Mouse (Mus musculus) brain, embryonic 14.5 days (tissue): ENCODE results near the gene Rce1. TPM values are rescaled to one million over a fixed set of nuclear protein-coding genes. Genes with fewer than 3 reads are reported as not detected.

Experiments
- DNase-seq: peaks from one replicate; pipeline ENCODE4 v3.0.0-alpha.2; 2011; ENCODE audit warnings: low read depth
- CTCF ChIP-seq: fragments of 200-500 bp; IDR thresholded peaks from 2 replicates; pipeline ENCODE4 v1.5.1; 2012; ENCODE audit warnings: inconsistent platforms, mild to moderate bottlenecking, moderate library complexity, borderline replicate concordance; ENCODE audit not compliant: insufficient read depth, insufficient read length; ENCODE audit errors: extremely low read depth
- POLR2A ChIP-seq: fragments of 200-500 bp; IDR thresholded peaks from 2 replicates; pipeline ENCODE4 v1.6.1; 2012; ENCODE audit warnings: mild to moderate bottlenecking, inconsistent platforms, borderline replicate concordance; ENCODE audit not compliant: poor library complexity, insufficient read depth, insufficient read length, severe bottlenecking; ENCODE audit errors: extremely low read depth
- polyA plus RNA-seq: library from polyadenylated mRNA; depleted of rRNA; stranded (reverse); fragments of >200 nt; gene quantifications from 2 replicates; pipeline ENCODE4 v1.2.3, GENCODE M21; 2012; rRNA removed

The Rce1 gene
- polyA plus RNA-seq, 1 experiment = 65.2 TPM

- TF ChIP-seq CTCF (no peak), POLR2A (no peak)
- peak; percentile 34 for DNase-seq
Measured at GRCm38 (mm10) chr19:4583856-4584255, 41.6 kb downstream of the Rce1 start.

DNA sequence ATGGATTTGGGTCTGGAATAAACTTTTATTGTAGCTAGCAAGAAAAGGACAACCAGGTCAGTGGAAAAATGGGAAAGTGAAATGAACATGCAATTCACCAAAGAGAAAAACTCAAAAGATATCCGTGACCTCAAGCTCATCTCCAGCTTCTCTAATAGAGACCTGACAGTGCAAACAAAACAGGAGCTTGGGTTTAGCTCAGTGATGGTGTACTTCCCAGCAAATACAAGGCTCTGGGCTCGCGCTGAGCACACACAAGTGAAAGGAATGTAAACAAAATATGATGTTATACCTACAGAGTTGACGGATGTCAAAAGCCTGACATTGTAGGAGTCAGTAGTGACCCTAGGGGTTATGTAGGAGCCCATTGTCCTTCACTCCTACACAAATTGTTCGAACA, 46.1 kb downstream of the Rce1 start:
- DNase-seq = no peak
- TF ChIP-seq POLR2A = no peak

DNA sequence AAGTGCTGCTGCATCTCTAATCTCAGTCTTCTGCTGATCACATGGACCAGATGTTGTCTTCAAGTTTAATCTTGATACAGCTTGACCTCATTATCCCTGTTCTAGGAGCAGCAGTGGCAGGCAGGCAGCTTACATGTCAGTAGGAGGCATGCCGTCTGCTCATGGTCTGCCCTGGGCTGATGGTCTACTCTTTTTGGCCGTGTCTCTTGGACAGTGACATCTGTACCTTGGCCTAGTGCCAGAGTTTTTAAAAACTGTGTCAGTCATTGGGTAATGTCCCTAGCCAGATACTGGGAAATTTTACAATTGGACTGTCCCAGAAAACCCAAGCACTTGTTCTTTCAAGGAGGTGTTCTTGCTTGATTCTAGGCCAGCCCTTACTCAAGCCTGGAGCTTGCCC, 46.6 kb downstream of the Rce1 start:
- no peak for DNase-seq
- TF ChIP-seq POLR2A = no peak
- no peak for TF ChIP-seq CTCF

GRCm38 (mm10) chr19:4573241-4573640, 52.2 kb downstream of the Rce1 start:
- TF ChIP-seq POLR2A = no peak
- no peak; the same call in 1 of the 2 replicates for TF ChIP-seq CTCF
- DNase-seq = no peak

Other genes with a start within 250 kb of the Rce1 start
- 86.9 and 88.9 TPM in 2 replicates for gene Kdm2a, start 227.4 kb downstream of the Rce1 start, polyA plus RNA-seq
- gene Rhod, start 186.2 kb downstream of the Rce1 start, polyA plus RNA-seq = 4.2 and 5.2 TPM in 2 replicates
- 1.7 and 2.9 TPM in 2 replicates for gene Syt12, start 148.2 kb downstream of the Rce1 start, polyA plus RNA-seq
- 0.08 TPM in 1 of 2 replicates, not detected in the other for gene 2010003K11Rik, start 127.1 kb downstream of the Rce1 start, polyA plus RNA-seq
- 12.4 and 19.4 TPM in 2 replicates for gene Pcx, start 115.2 kb downstream of the Rce1 start, polyA plus RNA-seq
- gene Lrfn4, start 10.0 kb downstream of the Rce1 start, polyA plus RNA-seq = 90.3 and 98.5 TPM in 2 replicates
- gene Gm960, start 73.0 kb upstream of the Rce1 start, polyA plus RNA-seq = 3.3 and 4.3 TPM in 2 replicates
- gene Sptbn2, start 85.5 kb upstream of the Rce1 start, polyA plus RNA-seq = 23.4 and 57.0 TPM in 2 replicates
- 97.3 and 97.9 TPM in 2 replicates for gene Rbm4b, start 130.9 kb upstream of the Rce1 start, polyA plus RNA-seq
- gene Rbm4, start 168.3 kb upstream of the Rce1 start, polyA plus RNA-seq = 146 and 173 TPM in 2 replicates
- 28.7 and 57.0 TPM in 2 replicates for gene Gm21992, start 186.0 kb upstream of the Rce1 start, polyA plus RNA-seq
- 70.7 and 85.4 TPM in 2 replicates for gene Rbm14, start 186.0 kb upstream of the Rce1 start, polyA plus RNA-seq
- gene Ccs, start 213.7 kb upstream of the Rce1 start, polyA plus RNA-seq = 42.3 and 45.1 TPM in 2 replicates
- 0.30 and 0.62 TPM in 2 replicates for gene Ccdc87, start 213.7 kb upstream of the Rce1 start, polyA plus RNA-seq
- 73.6 and 85.2 TPM in 2 replicates for gene Ctsf, start 229.5 kb upstream of the Rce1 start, polyA plus RNA-seq